ENCODE assay signal across 8 mouse cellular contexts in genomic region chr2:133020173-133020837, GRCm38 (mm10).
DNase-seq lines count a peak whose midpoint lies in the region; ATAC-seq and TF ChIP-seq lines count a peak whose summit lies in the region.

No protein-coding gene starts in this region.

- no peak overlapping the region for H3K4me3 ChIP-seq in E14TG2a.4 (replicated peaks; ENCODE audit: low read length)
- H3K4me3 ChIP-seq in bone marrow macrophage, adult 2 months (ENCODE audit: insufficient read depth, low read length) = no peak overlapping the region
- no peak overlapping the region for H3K4me3 ChIP-seq in embryonic fibroblast, embryonic 13.5 days (ENCODE audit: insufficient read depth, low read length)
- H3K4me3 ChIP-seq in heart, embryonic 15.5 days = no peak overlapping the region
- no peak overlapping the region for H3K4me3 ChIP-seq in lung, embryonic 15.5 days

- no peak overlapping the region for H3K9ac ChIP-seq in heart, embryonic 15.5 days
- no peak overlapping the region for H3K9ac ChIP-seq in lung, embryonic 15.5 days

- WGBS in heart, embryonic 15.5 days = 26% methylated on average over 11 of the region's 11 CpGs
- 19% methylated on average over 11 of the region's 11 CpGs for WGBS in lung, embryonic 15.5 days

- H3K27me3 ChIP-seq in E14TG2a.4 (ENCODE audit: insufficient read depth, low read length) = no peaks in the 10 kb centered on the region
- H3K27me3 ChIP-seq in heart, embryonic 15.5 days = no peaks in the 10 kb centered on the region
- no peaks in the 10 kb centered on the region for H3K27me3 ChIP-seq in lung, embryonic 15.5 days

- H3K4me1 ChIP-seq in E14TG2a.4 (replicated peaks; ENCODE audit: low read depth, low read length) = no peaks in the 10 kb centered on the region
- peaks cover 20% of the 10 kb centered on the region for H3K4me1 ChIP-seq in bone marrow macrophage, adult 2 months (ENCODE audit: control insufficient read depth, insufficient read depth, low read length)
- H3K4me1 ChIP-seq in embryonic fibroblast, embryonic 13.5 days (ENCODE audit: control insufficient read depth, insufficient read depth, low read length) = no peaks in the 10 kb centered on the region
- 0 out of 2 replicates have a peak, but pooled peaks cover 3% of the 10 kb centered on the region for H3K4me1 ChIP-seq in heart, embryonic 15.5 days (replicated peaks)
- H3K4me1 ChIP-seq in lung, embryonic 15.5 days = no peaks in the 10 kb centered on the region

- TF ChIP-seq POLR2A in bone marrow macrophage, adult 2 months (IDR thresholded peaks at IDR 0.05; ENCODE audit: borderline replicate concordance, low read depth, low read length) = no peak
- TF ChIP-seq POLR2A in embryonic fibroblast, embryonic 13.5 days (IDR thresholded peaks at IDR 0.05; ENCODE audit: low read depth, low read length) = no peak

- H3K4me2 ChIP-seq in heart, embryonic 15.5 days = peak overlapping the region; percentile 34; the same call in 1 of the 2 replicates
- H3K4me2 ChIP-seq in lung, embryonic 15.5 days = no peak overlapping the region

- TF ChIP-seq CTCF in E14TG2a.4 (conservative IDR thresholded peaks at IDR 0.05; ENCODE audit: low read length) = peak; percentile 71
- TF ChIP-seq CTCF in bone marrow macrophage, adult 2 months (IDR thresholded peaks at IDR 0.05; ENCODE audit: low read depth, low read length) = peak; percentile 66
- TF ChIP-seq CTCF in embryonic fibroblast, embryonic 13.5 days (IDR thresholded peaks at IDR 0.05; ENCODE audit: borderline replicate concordance, insufficient read depth, low read length) = peak; percentile 78; the same call in 1 of the 2 replicates

- H3K36me3 ChIP-seq in E14TG2a.4 (ENCODE audit: insufficient read depth, low read length) = no peaks in the 10 kb centered on the region
- no peaks in the 10 kb centered on the region for H3K36me3 ChIP-seq in heart, embryonic 15.5 days
- no peaks in the 10 kb centered on the region for H3K36me3 ChIP-seq in lung, embryonic 15.5 days

- H3K27ac ChIP-seq in bone marrow macrophage, adult 2 months (ENCODE audit: insufficient read depth, low read depth, low read length) = peak overlapping the region; percentile 86
- H3K27ac ChIP-seq in embryonic fibroblast, embryonic 13.5 days (ENCODE audit: insufficient read depth, low read length) = no peak overlapping the region
- H3K27ac ChIP-seq in heart, embryonic 15.5 days = no peak overlapping the region
- no peak overlapping the region for H3K27ac ChIP-seq in lung, embryonic 15.5 days

- ATAC-seq in heart, embryonic 15.5 days (replicated peaks; ENCODE audit: insufficient number of reproducible peaks, insufficient read depth, low FRiP score, low read depth) = no peak
- ATAC-seq in lung, embryonic 15.5 days (ENCODE audit: borderline replicate concordance, extremely low read depth, low FRiP score, low TSS enrichment) = peak; percentile 52; the same call in 1 of the 2 replicates

- no peaks in the 10 kb centered on the region for H3K9me3 ChIP-seq in E14TG2a.4 (ENCODE audit: low read length)
- no peaks in the 10 kb centered on the region for H3K9me3 ChIP-seq in heart, embryonic 15.5 days (replicated peaks)
- no peaks in the 10 kb centered on the region for H3K9me3 ChIP-seq in lung, embryonic 15.5 days

- peak; percentile 52 to 86 for DNase-seq in layer of hippocampus, adult 18-20 months (ENCODE audit: low spot score in 2 of 2)
- peak; percentile 55 for DNase-seq in ovary, postnatal 36 days (ENCODE audit: low spot score)
- peak; percentile 31 for DNase-seq in urinary bladder, adult 2 months (ENCODE audit: low spot score)
